Mouse (Mus musculus): Measurements from ENCODE around the gene Slc19a3. TPM values are rescaled to one million over a fixed set of nuclear protein-coding genes. Genes with fewer than 3 reads are reported as not detected.
A peak's percentile ranks its signal among the peaks of the same experiment; 100 is the strongest.

The Slc19a3 gene
- polyA plus RNA-seq, 1 experiment from 2014 or later = 1.5 TPM

DNA sequence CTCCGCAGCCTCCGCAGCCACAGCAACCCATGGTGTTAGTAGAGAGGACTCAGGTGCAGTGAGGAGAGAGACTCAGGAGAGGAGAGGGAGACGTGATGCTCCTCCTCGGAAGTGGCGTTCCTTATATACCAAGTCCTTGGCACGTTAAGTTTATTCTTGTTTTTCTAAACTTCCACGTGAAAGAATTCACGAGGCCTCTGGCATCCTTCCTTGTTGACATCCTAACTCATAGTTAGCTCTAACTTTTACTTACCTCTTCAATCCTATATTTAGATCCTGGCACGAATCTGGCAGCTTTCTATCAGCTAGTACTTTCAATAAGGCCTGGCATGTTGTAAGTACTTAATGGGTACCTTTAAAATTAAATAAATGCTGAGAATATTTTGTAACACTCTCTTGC, 21.0 kb upstream of the Slc19a3 start, which contains the start of gene A030005K14Rik:
Gene A030005K14Rik (minus strand): TSS at position 101 of the 400 bp plus-strand sequence.
- H3K27me3 ChIP-seq (ENCODE audit: control insufficient read depth, insufficient read depth, low read depth, low read length) = no peaks in the 10 kb centered on the region
- no peak for ATAC-seq
- H3K4me1 ChIP-seq (ENCODE audit: control insufficient read depth, insufficient read depth, low read length) = no peaks in the 10 kb centered on the region
- no peaks in the 10 kb centered on the region for H3K36me3 ChIP-seq (ENCODE audit: control insufficient read depth, insufficient read depth, low read length)
- 89% methylated on average over 9 of the region's 9 CpGs for WGBS
- H3K9me3 ChIP-seq (replicated peaks; ENCODE audit: control insufficient read depth, low read length, poor library complexity, severe bottlenecking) = no peaks in the 10 kb centered on the region
- no peak within 1 kb of the TSS for H3K9ac ChIP-seq (ENCODE audit: low read depth, low read length)
- H3K27ac ChIP-seq (ENCODE audit: low read length) = no peak within 1 kb of the TSS
- H3K4me2 ChIP-seq (ENCODE audit: low read length) = no peak within 1 kb of the TSS
- no peak within 1 kb of the TSS for H3K4me3 ChIP-seq (ENCODE audit: low read depth, low read length)

- H3K9me3 ChIP-seq (replicated peaks; ENCODE audit: control insufficient read depth, low read length, poor library complexity, severe bottlenecking) = no peaks in the 10 kb centered on the region
- H3K27ac ChIP-seq (ENCODE audit: low read length) = no peak overlapping the region
- ATAC-seq = no peak
- H3K4me3 ChIP-seq (ENCODE audit: low read depth, low read length) = no peak overlapping the region
- 41% methylated on average over 1 of the region's 1 CpGs for WGBS
- H3K4me1 ChIP-seq (ENCODE audit: control insufficient read depth, insufficient read depth, low read length) = no peaks in the 10 kb centered on the region
- no peaks in the 10 kb centered on the region for H3K36me3 ChIP-seq (ENCODE audit: control insufficient read depth, insufficient read depth, low read length)
- no peak overlapping the region for H3K4me2 ChIP-seq (ENCODE audit: low read length)
- no peak overlapping the region for H3K9ac ChIP-seq (ENCODE audit: low read depth, low read length)
- H3K27me3 ChIP-seq (ENCODE audit: control insufficient read depth, insufficient read depth, low read depth, low read length) = no peaks in the 10 kb centered on the region
Measured at GRCm38 (mm10) chr1:83058481-83058880, 20.2 kb upstream of the Slc19a3 start.

DNA sequence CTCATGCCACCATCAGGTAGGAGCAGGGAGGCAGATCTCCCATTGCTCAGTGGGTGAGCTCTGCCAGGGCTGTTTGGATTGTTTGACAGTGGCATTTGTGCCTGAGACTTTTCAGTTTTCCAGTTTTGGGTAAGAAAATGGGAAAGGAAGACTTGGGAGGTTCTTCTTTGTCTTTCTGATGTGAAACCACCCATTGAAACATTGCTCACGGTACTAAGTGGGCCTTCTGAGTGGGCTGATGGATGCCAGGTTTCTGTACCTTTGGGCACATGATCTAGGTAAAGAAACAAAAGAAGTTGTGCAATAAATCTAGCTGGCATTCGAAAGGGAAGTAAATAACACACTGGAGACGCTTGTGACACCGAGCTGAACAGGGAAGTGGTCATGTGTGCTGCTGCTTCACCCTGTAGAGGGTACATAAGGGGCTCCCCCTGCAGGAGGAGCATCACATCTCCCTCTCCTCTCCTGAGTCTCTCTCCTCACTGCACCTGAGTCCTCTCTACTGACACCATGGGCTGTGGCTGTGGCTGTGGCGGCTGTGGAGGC, 6.7 kb upstream of the Slc19a3 start, which contains the start of gene Gm47969:
Gene Gm47969 (plus strand): TSS at position 51 of the 546 bp plus-strand sequence.
- no peak within 1 kb of the TSS for H3K4me3 ChIP-seq (ENCODE audit: low read depth, low read length)
- H3K4me2 ChIP-seq (ENCODE audit: low read length) = no peak within 1 kb of the TSS
- H3K9ac ChIP-seq (ENCODE audit: low read depth, low read length) = no peak within 1 kb of the TSS
- WGBS = 86% methylated on average over 5 of the region's 5 CpGs
- H3K27ac ChIP-seq (ENCODE audit: low read length) = no peak within 1 kb of the TSS
- H3K9me3 ChIP-seq (replicated peaks; ENCODE audit: control insufficient read depth, low read length, poor library complexity, severe bottlenecking) = no peaks in the 10 kb centered on the region
- H3K36me3 ChIP-seq (ENCODE audit: control insufficient read depth, insufficient read depth, low read length) = no peaks in the 10 kb centered on the region
- no peak for ATAC-seq
- H3K27me3 ChIP-seq (ENCODE audit: control insufficient read depth, insufficient read depth, low read depth, low read length) = no peaks in the 10 kb centered on the region
- no peaks in the 10 kb centered on the region for H3K4me1 ChIP-seq (ENCODE audit: control insufficient read depth, insufficient read depth, low read length)

DNA sequence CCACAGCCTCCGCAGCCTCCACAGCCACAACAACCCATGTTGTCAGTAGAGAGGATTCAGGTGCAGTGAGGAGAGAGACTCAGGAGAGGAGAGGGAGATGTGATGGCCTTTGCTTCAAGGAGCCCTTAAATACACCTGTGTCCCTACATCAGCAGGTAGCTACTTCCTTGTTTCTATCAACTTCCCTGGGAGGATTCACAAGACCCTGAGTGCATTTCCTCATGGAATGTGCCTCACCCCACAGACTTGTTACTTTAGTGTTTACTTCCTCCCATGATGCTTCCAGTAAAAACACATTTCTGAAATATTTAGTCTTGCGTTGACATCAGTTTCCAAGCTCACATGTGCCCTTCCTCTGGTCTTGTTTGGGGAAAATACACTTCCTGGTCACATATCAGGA, 4.1 kb upstream of the Slc19a3 start, which contains the start of gene Krtap28-10:
Gene Krtap28-10 (minus strand): TSS at position 101 of the 400 bp plus-strand sequence.
- Histone ChIP-seq H3K4me3 (ENCODE audit: low read depth, low read length) (no peak within 1 kb of the TSS), H3K4me2 (ENCODE audit: low read length) (no peak within 1 kb of the TSS), H3K4me1 (ENCODE audit: control insufficient read depth, insufficient read depth, low read length) (peaks cover 5% of the 10 kb centered on the region), H3K36me3 (ENCODE audit: control insufficient read depth, insufficient read depth, low read length) (no peaks in the 10 kb centered on the region), H3K27me3 (ENCODE audit: control insufficient read depth, insufficient read depth, low read depth, low read length) (no peaks in the 10 kb centered on the region), H3K27ac (ENCODE audit: low read length) (no peak within 1 kb of the TSS), H3K9me3 (replicated peaks; ENCODE audit: control insufficient read depth, low read length, poor library complexity, severe bottlenecking) (no peaks in the 10 kb centered on the region), H3K9ac (ENCODE audit: low read depth, low read length) (no peak within 1 kb of the TSS)
- 98% methylated on average over 2 of the region's 2 CpGs for WGBS
- no peak for ATAC-seq

- no peak overlapping the region for H3K4me3 ChIP-seq (ENCODE audit: low read depth, low read length)
- no peaks in the 10 kb centered on the region for H3K27me3 ChIP-seq (ENCODE audit: control insufficient read depth, insufficient read depth, low read depth, low read length)
- 83% methylated on average over 4 of the region's 4 CpGs for WGBS
- no peak overlapping the region for H3K4me2 ChIP-seq (ENCODE audit: low read length)
- H3K36me3 ChIP-seq (ENCODE audit: control insufficient read depth, insufficient read depth, low read length) = no peaks in the 10 kb centered on the region
- no peak for ATAC-seq
- no peak overlapping the region for H3K9ac ChIP-seq (ENCODE audit: low read depth, low read length)
- H3K27ac ChIP-seq (ENCODE audit: low read length) = no peak overlapping the region
- peaks cover 5% of the 10 kb centered on the region for H3K4me1 ChIP-seq (ENCODE audit: control insufficient read depth, insufficient read depth, low read length)
- H3K9me3 ChIP-seq (replicated peaks; ENCODE audit: control insufficient read depth, low read length, poor library complexity, severe bottlenecking) = no peaks in the 10 kb centered on the region
Measured at GRCm38 (mm10) chr1:83039080-83039479, 832 bp upstream of the Slc19a3 start.

DNA sequence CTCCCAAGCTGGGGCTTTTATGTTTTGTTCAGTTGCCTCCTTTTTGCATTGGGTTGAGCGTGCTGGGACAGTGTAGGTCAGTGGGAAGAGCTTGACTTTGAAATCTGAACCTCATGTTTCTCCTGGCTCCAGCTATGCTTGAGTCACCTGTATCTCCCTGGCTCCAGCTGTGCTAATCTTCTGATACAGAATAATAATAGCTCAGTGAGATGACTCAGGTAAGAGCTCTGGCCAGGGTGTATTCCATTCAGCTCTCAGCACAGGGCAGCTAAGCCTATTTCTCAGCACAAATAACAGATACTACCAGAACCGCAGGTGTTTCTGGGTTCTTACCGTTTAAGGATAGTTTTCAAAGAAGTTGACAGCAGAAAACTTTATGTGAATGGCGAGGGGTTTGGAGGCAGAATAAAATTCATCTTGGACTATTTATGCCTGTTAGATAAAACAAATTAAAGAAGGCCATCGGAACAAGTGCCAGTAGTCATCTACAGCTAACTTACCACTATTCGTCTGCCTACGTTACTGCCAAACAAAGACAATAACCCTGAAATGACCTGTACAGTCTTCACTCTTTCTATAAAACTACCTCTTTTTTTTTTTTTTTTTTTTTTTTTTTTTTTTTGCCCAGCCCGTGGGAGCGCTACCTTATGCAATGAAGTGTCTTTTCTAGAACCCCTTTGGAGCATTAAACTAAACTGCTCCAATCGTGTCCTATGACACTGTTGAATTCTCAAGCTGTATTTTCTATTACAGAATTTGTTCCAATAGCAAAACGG, 1.2 kb downstream of the Slc19a3 start:
- H3K36me3 ChIP-seq (ENCODE audit: control insufficient read depth, insufficient read depth, low read length) = no peaks in the 10 kb centered on the region
- H3K9me3 ChIP-seq (replicated peaks; ENCODE audit: control insufficient read depth, low read length, poor library complexity, severe bottlenecking) = no peaks in the 10 kb centered on the region
- H3K4me1 ChIP-seq (ENCODE audit: control insufficient read depth, insufficient read depth, low read length) = peaks cover 5% of the 10 kb centered on the region
- 68% methylated on average over 11 of the region's 11 CpGs for WGBS
- H3K27ac ChIP-seq (ENCODE audit: low read length) = no peak overlapping the region
- H3K4me3 ChIP-seq (ENCODE audit: low read depth, low read length) = no peak overlapping the region
- no peak for ATAC-seq
- no peak overlapping the region for H3K9ac ChIP-seq (ENCODE audit: low read depth, low read length)
- no peaks in the 10 kb centered on the region for H3K27me3 ChIP-seq (ENCODE audit: control insufficient read depth, insufficient read depth, low read depth, low read length)
- peak overlapping the region; percentile 66 for H3K4me2 ChIP-seq (ENCODE audit: low read length)

DNA sequence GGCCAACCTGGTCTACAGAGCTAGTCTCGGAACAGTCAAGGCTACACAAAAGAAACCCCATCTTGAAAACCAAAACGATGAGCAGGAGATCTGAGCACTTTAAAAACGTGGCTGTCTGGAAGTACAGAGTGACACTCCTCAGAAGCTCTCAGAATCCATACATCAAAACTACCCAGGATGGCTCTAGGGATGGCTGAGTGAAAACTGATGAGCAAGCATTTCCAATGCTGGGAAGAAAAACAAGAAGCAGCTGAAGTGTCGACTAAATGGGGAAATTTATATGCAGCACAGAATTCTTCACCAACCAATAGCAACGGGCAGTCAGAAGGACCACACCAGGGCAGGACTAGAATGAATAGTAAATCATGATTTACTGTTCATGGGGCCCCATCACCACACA, 3.7 kb downstream of the Slc19a3 start:
- ATAC-seq = no peak
- no peak overlapping the region for H3K4me2 ChIP-seq (ENCODE audit: low read length)
- H3K4me1 ChIP-seq (ENCODE audit: control insufficient read depth, insufficient read depth, low read length) = peaks cover 5% of the 10 kb centered on the region
- H3K4me3 ChIP-seq (ENCODE audit: low read depth, low read length) = no peak overlapping the region
- H3K27ac ChIP-seq (ENCODE audit: low read length) = no peak overlapping the region
- no peaks in the 10 kb centered on the region for H3K27me3 ChIP-seq (ENCODE audit: control insufficient read depth, insufficient read depth, low read depth, low read length)
- H3K9me3 ChIP-seq (replicated peaks; ENCODE audit: control insufficient read depth, low read length, poor library complexity, severe bottlenecking) = no peaks in the 10 kb centered on the region
- no peak overlapping the region for H3K9ac ChIP-seq (ENCODE audit: low read depth, low read length)
- no peaks in the 10 kb centered on the region for H3K36me3 ChIP-seq (ENCODE audit: control insufficient read depth, insufficient read depth, low read length)
- 58% methylated on average over 5 of the region's 5 CpGs for WGBS

DNA sequence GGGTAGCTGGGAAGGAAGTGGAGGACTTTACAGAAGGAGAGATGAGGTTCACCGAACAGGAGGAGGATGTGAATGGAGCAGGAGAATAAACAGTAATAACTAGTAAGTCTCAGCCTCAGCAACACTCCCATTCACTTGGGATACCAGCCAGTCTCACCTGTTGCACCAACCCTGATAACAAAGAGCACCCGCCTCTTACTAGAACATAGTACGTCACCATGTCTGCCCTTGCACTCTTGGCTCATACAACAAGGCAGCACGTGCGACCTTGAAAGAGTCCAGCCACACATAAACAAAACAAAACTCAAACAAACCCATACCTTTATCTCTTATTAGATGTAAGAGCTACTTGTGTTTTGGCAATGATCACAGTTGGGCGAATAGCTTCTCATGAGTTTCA, 5.7 kb downstream of the Slc19a3 start:
- WGBS = 95% methylated on average over 6 of the region's 6 CpGs
- Histone ChIP-seq H3K4me3 (ENCODE audit: low read depth, low read length) (no peak overlapping the region), H3K9me3 (replicated peaks; ENCODE audit: control insufficient read depth, low read length, poor library complexity, severe bottlenecking) (no peaks in the 10 kb centered on the region), H3K27me3 (ENCODE audit: control insufficient read depth, insufficient read depth, low read depth, low read length) (no peaks in the 10 kb centered on the region), H3K9ac (ENCODE audit: low read depth, low read length) (no peak overlapping the region), H3K4me1 (ENCODE audit: control insufficient read depth, insufficient read depth, low read length) (peaks cover under 1% of the 10 kb centered on the region), H3K36me3 (ENCODE audit: control insufficient read depth, insufficient read depth, low read length) (no peaks in the 10 kb centered on the region), H3K27ac (ENCODE audit: low read length) (no peak overlapping the region), H3K4me2 (ENCODE audit: low read length) (no peak overlapping the region)
- no peak for ATAC-seq

GRCm38 (mm10) chr1:83031950-83032349, 6.3 kb downstream of the Slc19a3 start:
- whole genome bisulfite sequencing = 39% methylated on average over 1 of the region's 1 CpGs
- ATAC-seq = no peak

More at GRCm38 (mm10) chr1:83031950-83032349, 6.3 kb downstream of the Slc19a3 start:
- H3K27ac ChIP-seq (ENCODE audit: low read length) = no peak overlapping the region
- no peaks in the 10 kb centered on the region for H3K9me3 ChIP-seq (replicated peaks; ENCODE audit: control insufficient read depth, low read length, poor library complexity, severe bottlenecking)
- no peak overlapping the region for H3K9ac ChIP-seq (ENCODE audit: low read depth, low read length)
- H3K4me1 ChIP-seq (ENCODE audit: control insufficient read depth, insufficient read depth, low read length) = no peaks in the 10 kb centered on the region
- no peak overlapping the region for H3K4me3 ChIP-seq (ENCODE audit: low read depth, low read length)
- no peaks in the 10 kb centered on the region for H3K36me3 ChIP-seq (ENCODE audit: control insufficient read depth, insufficient read depth, low read length)
- no peaks in the 10 kb centered on the region for H3K27me3 ChIP-seq (ENCODE audit: control insufficient read depth, insufficient read depth, low read depth, low read length)
- H3K4me2 ChIP-seq (ENCODE audit: low read length) = no peak overlapping the region
